Mouse (Mus musculus): ENCODE measurements around the gene Nubp2.

The Nubp2 gene

GRCm38 (mm10) chr17:24886134-24886931, at the start of gene Nubp2, which contains the start of gene Spsb3:
Gene Nubp2 (minus strand): TSS chr17:24886349.
Gene Spsb3 (plus strand): TSS chr17:24886643.
- peak; percentile 97 for DNase-seq (ENCODE audit: low spot score)

GRCm38 (mm10) chr17:24935666-24936065, 49.5 kb upstream of the Nubp2 start:
- no peak for DNase-seq (ENCODE audit: low spot score)

GRCm38 (mm10) chr17:24934926-24935325, 48.8 kb upstream of the Nubp2 start:
- no peak for DNase-seq (ENCODE audit: low spot score)

GRCm38 (mm10) chr17:24933163-24933562, 47.0 kb upstream of the Nubp2 start:
- DNase-seq (ENCODE audit: low spot score) = no peak

GRCm38 (mm10) chr17:24932431-24932830, 46.3 kb upstream of the Nubp2 start:
- no peak for DNase-seq (ENCODE audit: low spot score)

- no peak for DNase-seq (ENCODE audit: low spot score)
Observed at GRCm38 (mm10) chr17:24929506-24929905, 43.4 kb upstream of the Nubp2 start.

- no peak for DNase-seq (ENCODE audit: low spot score)
Observed at GRCm38 (mm10) chr17:24923246-24923645, 37.1 kb upstream of the Nubp2 start.

GRCm38 (mm10) chr17:24913984-24914383, 27.8 kb upstream of the Nubp2 start:
- no peak for DNase-seq (ENCODE audit: low spot score)

- no peak for DNase-seq (ENCODE audit: low spot score)
Observed at GRCm38 (mm10) chr17:24907591-24907990, 21.4 kb upstream of the Nubp2 start.

GRCm38 (mm10) chr17:24903767-24904166, 17.6 kb upstream of the Nubp2 start:
- DNase-seq (ENCODE audit: low spot score) = no peak

- peak; percentile 68 for DNase-seq (ENCODE audit: low spot score)
Observed at GRCm38 (mm10) chr17:24902671-24903474, 16.7 kb upstream of the Nubp2 start.

- no peak for DNase-seq (ENCODE audit: low spot score)
Observed at GRCm38 (mm10) chr17:24902124-24902523, 16.0 kb upstream of the Nubp2 start.

- DNase-seq (ENCODE audit: low spot score) = no peak
Observed at GRCm38 (mm10) chr17:24900014-24900413, 13.9 kb upstream of the Nubp2 start.

- DNase-seq (ENCODE audit: low spot score) = no peak
Observed at GRCm38 (mm10) chr17:24899153-24899552, 13.0 kb upstream of the Nubp2 start.

GRCm38 (mm10) chr17:24898041-24898854, 12.1 kb upstream of the Nubp2 start:
- DNase-seq (ENCODE audit: low spot score) = no peak

GRCm38 (mm10) chr17:24897600-24897999, 11.5 kb upstream of the Nubp2 start:
- DNase-seq (ENCODE audit: low spot score) = no peak

GRCm38 (mm10) chr17:24896993-24897269, 10.8 kb upstream of the Nubp2 start:
- peak; percentile 5 for DNase-seq (ENCODE audit: low spot score)

GRCm38 (mm10) chr17:24896241-24896992, 10.3 kb upstream of the Nubp2 start, which contains the start of gene Nme3:
Gene Nme3 (plus strand): TSS chr17:24896500.
- peak; percentile 79 for DNase-seq (ENCODE audit: low spot score)

- DNase-seq (ENCODE audit: low spot score) = no peak
Observed at GRCm38 (mm10) chr17:24895571-24896240, 9.6 kb upstream of the Nubp2 start.

GRCm38 (mm10) chr17:24894995-24895547, 8.9 kb upstream of the Nubp2 start, which contains the start of the genes Eme2 and Mrps34:
Gene Eme2 (minus strand): TSS chr17:24895087.
Gene Mrps34 (plus strand): TSS chr17:24895116.
- peak; percentile 86 for DNase-seq (ENCODE audit: low spot score)
